Comparison of ENCODE assay signal across 8 mouse cellular contexts in genomic region chr13:35905879-35906481, GRCm38 (mm10). TPM values are rescaled to one million over a fixed set of nuclear protein-coding genes. Genes with fewer than 3 reads are reported as not detected.
DNase-seq lines count a peak whose midpoint lies in the region; ATAC-seq lines count a peak whose summit lies in the region.

TSS of gene Rpp40 (minus strand) at chr13:35906359.

- ATAC-seq in inflammation-experienced regulatory T-cells, adult 6 months: peak; percentile 99
- peak; percentile 100 for ATAC-seq in megakaryocyte-erythroid progenitor cell, adult 5-6 weeks (replicated peaks; ENCODE audit: low FRiP score, low TSS enrichment, poor library complexity, severe bottlenecking)

- DNase-seq in adrenal gland, adult (ENCODE audit: inconsistent age in 2 of 2, low spot score in 1 of 2): peak; percentile 93 to 98
- peak; percentile 94 for DNase-seq in embryo, embryonic 10.5 days (ENCODE audit: low spot score)
- peak; percentile 91 for DNase-seq in gastrocnemius, postnatal 14 days
- peak; percentile 92 for DNase-seq in left cerebral cortex, postnatal 10 days (ENCODE audit: extremely low spot score in 1 of 2, low spot score in 2 of 2)
- DNase-seq in right cerebral cortex, postnatal 25 days: peak; percentile 93
- peak; percentile 86 for DNase-seq in urinary bladder, postnatal 4 days (ENCODE audit: low spot score in 2 of 2)

- intact Hi-C loops in gastrocnemius, postnatal 14 days (cut with DNase I; ENCODE audit: low total_unique reads): no loop called here
- intact Hi-C loops in left cerebral cortex, postnatal 10 days (cut with DNase I): no loop called here

RNA-seq across cellular contexts. Expression of gene Rpp40, which starts in this region (rescaled TPM):
- total RNA-seq in gastrocnemius, postnatal 14 days (2021): 10 to 100 TPM; 12.4 to 15.8 TPM
- polyA plus RNA-seq in inflammation-experienced regulatory T-cells, adult 6 months (2017; shearing (Covaris generic)): 1 to 10 TPM; 4.9 to 8.5 (median 8.0) TPM
- 1 to 10 TPM; 5.8 to 8.0 TPM for total RNA-seq in left cerebral cortex, postnatal 10 days (2021)
- total RNA-seq in megakaryocyte-erythroid progenitor cell, adult 5-6 weeks (2014; fragmentation: Nextera tagmentation): 22.2 and 34.4 TPM in 2 replicates
- 19.7 and 21.8 TPM in 2 replicates for total RNA-seq in megakaryocyte-erythroid progenitor cell, adult 5-6 weeks (2017)

Comparison
In these comparisons a context has a peak if more than half of its experiments do, and no peak if none do; other contexts are left out.
1. Peak in every context shown above with its lines: DNase-seq and ATAC-seq.